Mouse (Mus musculus) erythroblast, embryonic 14.5 days (primary cell): Measurements from ENCODE around the gene Odf4.

ENCODE experiments used
- GATA1 ChIP-seq: IDR thresholded peaks from 2 replicates; pipeline ENCODE4 v1.6.1; 2012; ENCODE audit warnings: low read length, inconsistent platforms, mixed read lengths
- TAL1 ChIP-seq: IDR thresholded peaks from 3 replicates; pipeline ENCODE4 v1.6.1; 2012; ENCODE audit warnings: low read length, inconsistent platforms, mixed read lengths

- no peak for TF ChIP-seq TAL1
- TF ChIP-seq GATA1: no peak
These were observed 27.0 kb upstream of the Odf4 start for GRCm38 (mm10) chr11:68953903-68954302.
